Mouse (Mus musculus): Measurements from ENCODE around the gene Gtf3c4.

Gene Gtf3c4

GRCm38 (mm10) chr2:28799575-28799974, 40.6 kb downstream of the Gtf3c4 start:
- no peak for DNase-seq (ENCODE audit: low read depth)

GRCm38 (mm10) chr2:28798390-28798789, 41.8 kb downstream of the Gtf3c4 start:
- DNase-seq (ENCODE audit: low read depth): peak; percentile 55

GRCm38 (mm10) chr2:28797490-28798106, 42.6 kb downstream of the Gtf3c4 start:
- no peak for DNase-seq (ENCODE audit: low read depth)

GRCm38 (mm10) chr2:28796298-28796697, 43.9 kb downstream of the Gtf3c4 start:
- DNase-seq (ENCODE audit: low read depth): peak; percentile 71

GRCm38 (mm10) chr2:28794623-28795022, 45.5 kb downstream of the Gtf3c4 start:
- no peak for DNase-seq (ENCODE audit: low read depth)

- peak; percentile 75 for DNase-seq (ENCODE audit: low read depth)
These were observed 47.1 kb downstream of the Gtf3c4 start for GRCm38 (mm10) chr2:28792931-28793610.

GRCm38 (mm10) chr2:28787067-28787619, 53.0 kb downstream of the Gtf3c4 start:
- no peak for DNase-seq (ENCODE audit: low read depth)

- no peak for DNase-seq (ENCODE audit: low read depth)
These were observed 53.6 kb downstream of the Gtf3c4 start for GRCm38 (mm10) chr2:28786355-28787066.

- no peak for DNase-seq (ENCODE audit: low read depth)
These were observed 58.9 kb downstream of the Gtf3c4 start for GRCm38 (mm10) chr2:28781310-28781709.

GRCm38 (mm10) chr2:28780001-28780782, 60.0 kb downstream of the Gtf3c4 start:
- no peak for DNase-seq (ENCODE audit: low read depth)

- DNase-seq (ENCODE audit: low read depth): peak; percentile 25
These were observed 63.4 kb downstream of the Gtf3c4 start for GRCm38 (mm10) chr2:28776728-28777127.

- no peak for DNase-seq (ENCODE audit: low read depth)
These were observed 66.1 kb downstream of the Gtf3c4 start for GRCm38 (mm10) chr2:28774073-28774472.

Data from 416B (cell line).